Mouse (Mus musculus) MEL (cell line): ENCODE measurements around the gene Olfr541. TPM values are rescaled to one million over a fixed set of nuclear protein-coding genes. Genes with fewer than 3 reads are reported as not detected.

Source experiments
- DNase-seq: peaks from one replicate; pipeline ENCODE4 v3.0.0; 2011; ENCODE audit warnings: low read depth, low spot score
- H3K27ac ChIP-seq: 2 replicates; pipeline ENCODE4 v1.5.1; 2012; ENCODE audit warnings: low read depth, mild to moderate bottlenecking, control low read depth, low read length, moderate library complexity; ENCODE audit not compliant: control insufficient read depth
- H3K27me3 ChIP-seq, 2 experiments: fragments of 150-350 bp in 1 of 2; sonication (generic) in 1 of 2; 2 replicates each; pipeline ENCODE4 v1.6.1; 2012; ENCODE audit warnings: low read length in 2 of 2, mild to moderate bottlenecking in 2 of 2, improper control_type of control experiment in 1 of 2, moderate library complexity in 1 of 2; ENCODE audit not compliant: insufficient read depth in 2 of 2, control insufficient read depth in 1 of 2
- H3K36me3 ChIP-seq, 2 experiments: 2 replicates each; pipeline ENCODE4 v1.6.1; 2012 to 2014; ENCODE audit warnings: low read length in 2 of 2, improper control_type of control experiment in 1 of 2, inconsistent platforms in 1 of 2, mild to moderate bottlenecking in 1 of 2; ENCODE audit not compliant: insufficient read depth in 2 of 2, control insufficient read depth in 1 of 2
- H3K4me1 ChIP-seq, 2 experiments: fragments of 150-350 bp in 1 of 2; sonication (generic) in 1 of 2; 2 replicates each; pipeline ENCODE4 v1.6.1; 2012; ENCODE audit warnings: low read length in 2 of 2, improper control_type of control experiment in 1 of 2, mild to moderate bottlenecking in 1 of 2; ENCODE audit not compliant: insufficient read depth in 2 of 2, control insufficient read depth in 1 of 2
- H3K4me3 ChIP-seq, 2 experiments: fragments of 150-350 bp in 1 of 2; sonication (generic) in 1 of 2; 2 replicates each; pipeline ENCODE4 v1.5.1; 2012; ENCODE audit warnings: low read depth in 2 of 2, low read length in 2 of 2, mild to moderate bottlenecking in 2 of 2, moderate library complexity in 2 of 2, control low read depth in 1 of 2, improper control_type of control experiment in 1 of 2; ENCODE audit not compliant: control insufficient read depth in 1 of 2, insufficient read depth in 1 of 2
- H3K79me2 ChIP-seq: 2 replicates; pipeline ENCODE4 v1.6.1; 2012; ENCODE audit warnings: mild to moderate bottlenecking, low read length, moderate library complexity; ENCODE audit not compliant: control insufficient read depth, poor library complexity, insufficient read depth
- H3K9ac ChIP-seq: 2 replicates; pipeline ENCODE4 v1.6.1; 2012; ENCODE audit warnings: low read depth, mild to moderate bottlenecking, control low read depth, low read length, moderate library complexity; ENCODE audit not compliant: control insufficient read depth, poor library complexity, severe bottlenecking
- H3K9me3 ChIP-seq: fragments of 150-350 bp; sonication (generic); replicated peaks from 2 replicates; pipeline ENCODE4 v1.6.1; 2012; ENCODE audit warnings: mild to moderate bottlenecking, low read length, improper control_type of control experiment, moderate library complexity; ENCODE audit not compliant: insufficient read depth
- BHLHE40 ChIP-seq: IDR thresholded peaks from 2 replicates; pipeline ENCODE4 v1.6.1; 2012; ENCODE audit warnings: low read depth, mild to moderate bottlenecking, inconsistent platforms, low read length, improper control_type of control experiment, borderline replicate concordance
- CTCF ChIP-seq, 3 experiments: IDR thresholded peaks in 2 of 3; conservative IDR thresholded peaks in 1 of 3; 2 replicates each; pipeline ENCODE4 v1.5.1; 2011 to 2012; ENCODE audit warnings: low read length in 3 of 3, low read depth in 2 of 3, mild to moderate bottlenecking in 2 of 3, improper control_type of control experiment in 1 of 3, inconsistent platforms in 1 of 3, mixed read lengths in 1 of 3, moderate library complexity in 1 of 3; ENCODE audit not compliant: control insufficient read depth in 1 of 3, insufficient read depth in 1 of 3, poor library complexity in 1 of 3, severe bottlenecking in 1 of 3
- E2F4 ChIP-seq: IDR thresholded peaks from 2 replicates; pipeline ENCODE4 v1.6.1; 2011; ENCODE audit warnings: low read depth, low read length, improper control_type of control experiment, borderline replicate concordance
- ELF1 ChIP-seq: IDR thresholded peaks from 2 replicates; pipeline ENCODE4 v1.6.1; 2014; ENCODE audit warnings: low read depth, mild to moderate bottlenecking, inconsistent platforms, low read length, improper control_type of control experiment, moderate library complexity
- EP300 ChIP-seq, 2 experiments: IDR thresholded peaks; 2 replicates each; pipeline ENCODE4 v1.6.1; 2011; ENCODE audit warnings: improper control_type of control experiment in 2 of 2, low read length in 2 of 2, low read depth in 1 of 2, mild to moderate bottlenecking in 1 of 2
- ETS1 ChIP-seq: IDR thresholded peaks from 2 replicates; pipeline ENCODE4 v1.6.1; 2012; ENCODE audit warnings: low read depth, mild to moderate bottlenecking, inconsistent platforms, low read length, improper control_type of control experiment, moderate library complexity
- GABPA ChIP-seq: IDR thresholded peaks from 2 replicates; pipeline ENCODE4 v1.6.1; 2012; ENCODE audit warnings: low read depth, mild to moderate bottlenecking, inconsistent platforms, low read length, improper control_type of control experiment, moderate library complexity
- GATA1 ChIP-seq: IDR thresholded peaks from 2 replicates; pipeline ENCODE4 v1.6.1; 2011; ENCODE audit warnings: low read depth, low read length, improper control_type of control experiment
- KAT2A ChIP-seq: conservative IDR thresholded peaks from 2 replicates; pipeline ENCODE4 v1.6.1; 2012; ENCODE audit warnings: low read depth, low read length, improper control_type of control experiment, inconsistent platforms
- MAFK ChIP-seq: IDR thresholded peaks from 2 replicates; pipeline ENCODE4 v1.6.1; 2011; ENCODE audit warnings: low read depth, mild to moderate bottlenecking, low read length, improper control_type of control experiment, borderline replicate concordance
- MAZ ChIP-seq: IDR thresholded peaks from 2 replicates; pipeline ENCODE4 v1.6.1; 2012; ENCODE audit warnings: low read depth, mild to moderate bottlenecking, inconsistent platforms, low read length, improper control_type of control experiment
- MEF2A ChIP-seq: IDR thresholded peaks from 2 replicates; pipeline ENCODE4 v1.6.1; 2014; ENCODE audit warnings: low read depth, mild to moderate bottlenecking, inconsistent platforms, low read length, improper control_type of control experiment; ENCODE audit not compliant: poor library complexity, insufficient replicate concordance, severe bottlenecking; ENCODE audit errors: extremely low read depth
- MXI1 ChIP-seq: IDR thresholded peaks from 2 replicates; pipeline ENCODE4 v1.6.1; 2011; ENCODE audit warnings: mild to moderate bottlenecking, low read depth, low read length, improper control_type of control experiment
- MYB ChIP-seq: IDR thresholded peaks from 2 replicates; pipeline ENCODE4 v1.6.1; 2011; ENCODE audit warnings: mild to moderate bottlenecking, low read depth, low read length, improper control_type of control experiment
- MYC ChIP-seq: IDR thresholded peaks from 2 replicates; pipeline ENCODE4 v1.6.1; 2011; ENCODE audit warnings: low read depth, mild to moderate bottlenecking, low read length, improper control_type of control experiment, moderate library complexity
- NELFE ChIP-seq: IDR thresholded peaks from 2 replicates; pipeline ENCODE4 v1.6.1; 2011; ENCODE audit warnings: low read depth, low read length, improper control_type of control experiment
- POLR2AphosphoS2 ChIP-seq: IDR thresholded peaks from 2 replicates; pipeline ENCODE4 v1.6.1; 2011; ENCODE audit warnings: low read length, improper control_type of control experiment
- POLR2AphosphoS5 ChIP-seq: IDR thresholded peaks from 2 replicates; pipeline ENCODE4 v1.6.1; 2012; ENCODE audit warnings: low read depth, borderline replicate concordance, mild to moderate bottlenecking, inconsistent platforms, low read length, moderate library complexity, mixed read lengths
- RAD21 ChIP-seq: IDR thresholded peaks from 2 replicates; pipeline ENCODE4 v1.6.1; 2011; ENCODE audit warnings: mild to moderate bottlenecking, low read depth, low read length, improper control_type of control experiment
- RCOR1 ChIP-seq: IDR thresholded peaks from 2 replicates; pipeline ENCODE4 v1.6.1; 2012; ENCODE audit warnings: low read depth, mild to moderate bottlenecking, inconsistent platforms, low read length, improper control_type of control experiment
- SMC3 ChIP-seq: IDR thresholded peaks from 2 replicates; pipeline ENCODE4 v1.6.1; 2011; ENCODE audit warnings: low read depth, low read length, improper control_type of control experiment
- TAL1 ChIP-seq: IDR thresholded peaks from 2 replicates; pipeline ENCODE4 v1.6.1; 2012; ENCODE audit warnings: mild to moderate bottlenecking, inconsistent platforms, low read length, moderate library complexity, mixed read lengths
- TBP ChIP-seq: IDR thresholded peaks from 2 replicates; pipeline ENCODE4 v1.8.0; 2011; ENCODE audit warnings: low read depth, low read length, improper control_type of control experiment
- TCF12 ChIP-seq: IDR thresholded peaks from 2 replicates; pipeline ENCODE4 v1.6.1; 2014; ENCODE audit warnings: low read depth, mild to moderate bottlenecking, inconsistent platforms, low read length, improper control_type of control experiment, moderate library complexity
- UBTF ChIP-seq: IDR thresholded peaks from 2 replicates; pipeline ENCODE4 v1.6.1; 2012; ENCODE audit warnings: low read depth, mild to moderate bottlenecking, inconsistent platforms, low read length, improper control_type of control experiment, moderate library complexity, borderline replicate concordance; ENCODE audit not compliant: insufficient read depth
- ZC3H11A ChIP-seq: IDR thresholded peaks from 2 replicates; pipeline ENCODE4 v1.6.1; 2012; ENCODE audit warnings: low read depth, mild to moderate bottlenecking, inconsistent platforms, low read length, improper control_type of control experiment
- ZKSCAN1 ChIP-seq: IDR thresholded peaks from 2 replicates; pipeline ENCODE4 v1.6.1; 2012; ENCODE audit warnings: low read depth, mild to moderate bottlenecking, inconsistent platforms, low read length, improper control_type of control experiment, moderate library complexity
- ZNF384 ChIP-seq: IDR thresholded peaks from 2 replicates; pipeline ENCODE4 v1.6.1; 2012; ENCODE audit warnings: low read depth, mild to moderate bottlenecking, inconsistent platforms, low read length, improper control_type of control experiment
- polyA plus RNA-seq, 2 experiments: library from polyadenylated mRNA; stranded (reverse) in 1 of 2; unstranded in 1 of 2; fragments of >175 nt in 1 of 2; fragments of >200 nt in 1 of 2; gene quantifications; 2 replicates each; pipeline versions ENCODE4 v1.2.1 to v1.2.4; 2012; ENCODE audit warnings: low replicate concordance in 2 of 2, low read depth in 1 of 2; ENCODE audit not compliant: insufficient read length in 2 of 2, insufficient read depth in 1 of 2, missing spikeins in 1 of 2
- total RNA-seq: library from RNA; depleted of rRNA; stranded (reverse); fragments of 300-350 nt; gene quantifications from 2 replicates; pipeline ENCODE4 v1.2.3, GENCODE M21; 2012; rRNA removed

The Olfr541 gene
- not detected in 2 replicates for total RNA-seq
- polyA plus RNA-seq, result not detected

DNA sequence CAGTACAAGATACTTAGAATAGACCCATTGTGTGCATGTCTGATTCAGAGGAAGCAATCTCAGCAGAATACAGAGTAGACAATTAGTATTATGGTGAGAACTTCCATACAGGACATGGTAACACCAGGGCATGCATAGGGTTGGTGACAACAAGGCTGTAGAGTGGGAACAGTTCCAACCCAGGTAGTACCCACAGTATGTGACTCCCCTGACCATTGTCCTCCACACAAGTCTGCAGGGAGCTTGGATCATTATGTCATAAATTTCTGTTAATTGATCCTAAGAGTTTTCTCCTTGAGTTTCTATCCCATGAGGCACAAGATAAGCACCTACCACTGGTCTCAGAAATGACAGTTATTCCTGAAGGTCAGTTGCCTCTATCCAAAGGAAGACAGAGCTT is at the start of gene Olfr541:
Gene Olfr541 (plus strand): TSS at position 301 of the 400 bp plus-strand sequence.
- no peaks in the 10 kb centered on the region for H3K27me3 ChIP-seq

DNA sequence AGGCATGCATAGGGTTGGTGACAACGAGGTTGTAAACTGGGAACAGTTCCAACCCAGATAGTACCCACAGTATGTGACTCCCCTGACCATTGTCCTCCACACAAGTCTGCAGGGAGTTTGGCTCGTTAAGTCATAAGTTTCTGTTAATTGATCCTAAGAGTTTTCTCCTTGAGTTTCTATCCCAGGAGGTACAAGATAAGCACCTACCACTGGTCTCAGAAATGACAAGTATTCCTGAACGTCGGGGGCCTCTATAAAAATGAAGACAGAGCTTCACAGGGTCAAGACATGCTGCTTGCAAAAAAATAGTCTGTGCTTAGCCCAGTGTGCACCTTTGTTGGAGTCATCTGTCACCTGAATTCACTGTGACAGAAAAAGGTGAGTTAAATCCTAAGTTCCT is 37.4 kb upstream of the Olfr541 start, which contains the start of gene Olfr539:
Gene Olfr539 (plus strand): TSS at position 301 of the 400 bp plus-strand sequence.
- H3K9me3 ChIP-seq, result no peaks in the 10 kb centered on the region
- no peak within 1 kb of the TSS for H3K9ac ChIP-seq
- no peak for DNase-seq
- H3K27ac ChIP-seq, result no peak within 1 kb of the TSS
- no peaks in the 10 kb centered on the region for H3K4me1 ChIP-seq
- no peaks in the 10 kb centered on the region for H3K27me3 ChIP-seq
- no peaks in the 10 kb centered on the region for H3K36me3 ChIP-seq
- no peak within 1 kb of the TSS for H3K4me3 ChIP-seq
- no peaks in the 10 kb centered on the region for H3K79me2 ChIP-seq
- no peak for TF ChIP-seq MEF2A
- TF ChIP-seq CTCF (IDR thresholded peaks at IDR 0.05 in 2 of 3, conservative IDR thresholded peaks at IDR 0.05 in 1 of 3; ENCODE audit: control insufficient read depth in 1 of 3, insufficient read depth in 1 of 3, low read depth in 2 of 3, low read length in 3 of 3, poor library complexity in 1 of 3, severe bottlenecking in 1 of 3), result no peak
- TF ChIP-seq EP300 (IDR thresholded peaks at IDR 0.05; ENCODE audit: low read depth in 1 of 2, low read length in 2 of 2), result no peak
- TF ChIP-seq ZKSCAN1, result no peak
- TF ChIP-seq ZNF384, result no peak
- TF ChIP-seq POLR2AphosphoS5, result no peak
- no peak for TF ChIP-seq ETS1
- no peak for TF ChIP-seq GABPA
- TF ChIP-seq TCF12, result no peak
- TF ChIP-seq MYB, result no peak
- TF ChIP-seq MAZ, result no peak
- no peak for TF ChIP-seq BHLHE40
- no peak for TF ChIP-seq GATA1
- no peak for TF ChIP-seq RCOR1
- TF ChIP-seq POLR2AphosphoS2, result no peak
- no peak for TF ChIP-seq KAT2A

More for the DNA sequence above, at the start of gene Olfr541:
- TF ChIP-seq MEF2A, result no peak
- TF ChIP-seq SMC3, result no peak
- TF ChIP-seq MXI1, result no peak
- TF ChIP-seq TBP, result no peak
- no peak for TF ChIP-seq GATA1
- no peak for TF ChIP-seq POLR2AphosphoS2
- no peak for TF ChIP-seq TAL1
- TF ChIP-seq E2F4, result no peak
- no peak for TF ChIP-seq NELFE
- no peak for TF ChIP-seq ZC3H11A
- TF ChIP-seq UBTF, result no peak
- TF ChIP-seq ELF1, result no peak
- no peak for TF ChIP-seq ZNF384
- no peak for TF ChIP-seq POLR2AphosphoS5
- no peak for TF ChIP-seq CTCF (IDR thresholded peaks at IDR 0.05 in 2 of 3, conservative IDR thresholded peaks at IDR 0.05 in 1 of 3; ENCODE audit: control insufficient read depth in 1 of 3, insufficient read depth in 1 of 3, low read depth in 2 of 3, low read length in 3 of 3, poor library complexity in 1 of 3, severe bottlenecking in 1 of 3)
- no peak for TF ChIP-seq MYC
- TF ChIP-seq RAD21, result no peak
- TF ChIP-seq MAZ, result no peak
- no peak for TF ChIP-seq MAFK
- TF ChIP-seq, all 39 proteins: peak for 0
- Histone ChIP-seq H3K79me2 (no peaks in the 10 kb centered on the region), H3K27ac (no peak within 1 kb of the TSS), H3K36me3 (no peaks in the 10 kb centered on the region), H3K9me3 (no peaks in the 10 kb centered on the region), H3K9ac (no peak within 1 kb of the TSS), H3K4me1 (no peaks in the 10 kb centered on the region), H3K4me3 (no peak within 1 kb of the TSS)
- no peak for DNase-seq
